Mouse (Mus musculus) hematopoietic stem cell, adult 5-6 weeks (primary cell): ENCODE measurements at regions not wholly inside any gene's neighbourhood (a gene's known extent, or its start where the extent isn't known, plus 50 kb on each side); places are given as distances from the start of the nearest gene placed in this dataset.

Source experiments
- ATAC-seq, 2 experiments: fragments of 125-278 bp in 1 of 2; replicated peaks in 1 of 2; 2 replicates each; pipeline ENCODE4 v1.8.0; 2016 to 2017; ENCODE audit warnings: inconsistent platforms in 2 of 2, mild to moderate bottlenecking in 2 of 2, moderate number of reproducible peaks in 2 of 2, low read depth in 1 of 2, moderate TSS enrichment in 1 of 2; ENCODE audit not compliant: low FRiP score in 2 of 2, poor library complexity in 2 of 2, severe bottlenecking in 2 of 2, insufficient read depth in 1 of 2, low TSS enrichment in 1 of 2

GRCm38 (mm10) chr14:71359581-71359980 lies 759.9 kb upstream of the Fam160b2 start:
- no peak for ATAC-seq

GRCm38 (mm10) chr14:71338219-71338618 lies 738.6 kb upstream of the Fam160b2 start:
- ATAC-seq = no peak

- no peak for ATAC-seq
Observed at GRCm38 (mm10) chr14:71336906-71337305, 737.3 kb upstream of the Fam160b2 start.

DNA sequence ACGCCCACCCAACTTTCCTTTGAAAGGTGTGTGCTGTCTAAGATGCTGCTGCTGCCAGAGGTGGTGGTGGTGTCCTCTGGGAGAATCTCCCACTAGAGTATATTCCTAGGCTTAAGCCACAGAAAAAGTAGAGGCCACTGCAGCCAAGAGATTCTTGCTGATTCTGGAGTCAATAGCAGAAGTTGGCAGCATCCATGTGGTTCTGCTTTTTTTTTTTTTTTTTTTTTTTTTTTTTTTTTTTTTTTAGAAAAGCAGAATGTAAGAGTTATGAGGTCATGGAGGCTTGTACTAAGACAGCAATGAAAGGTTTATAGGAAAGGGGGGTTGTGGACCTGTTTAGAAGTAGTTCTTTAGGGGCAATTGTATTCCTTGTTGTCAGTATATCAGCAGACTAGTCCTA lies 734.4 kb upstream of the Fam160b2 start:
- peak in 1 of 2 experiments; percentile 74; a peak in 2 of 4 replicates for ATAC-seq

- ATAC-seq = no peak
Observed at GRCm38 (mm10) chr14:71329862-71330630, 730.4 kb upstream of the Fam160b2 start.

DNA sequence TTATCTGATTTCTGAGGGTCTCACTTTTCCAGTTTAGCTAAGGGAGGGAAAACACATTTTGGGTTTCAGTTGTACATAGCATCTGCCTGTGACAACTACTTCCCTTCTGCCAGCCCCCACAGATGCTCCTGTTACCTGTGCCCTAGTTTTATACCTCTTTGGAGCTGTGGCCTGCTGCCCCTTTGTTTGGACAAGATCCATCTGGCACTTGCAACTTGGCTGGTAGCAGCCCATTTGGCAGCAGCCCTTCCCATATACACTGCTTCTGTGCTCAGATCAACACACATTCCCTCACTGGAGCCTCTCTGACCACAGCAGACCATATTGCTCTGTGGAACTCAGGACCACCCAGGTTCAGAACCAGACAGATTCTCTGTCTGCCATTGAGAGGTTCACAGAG lies 728.0 kb upstream of the Fam160b2 start:
- no peak for ATAC-seq

DNA sequence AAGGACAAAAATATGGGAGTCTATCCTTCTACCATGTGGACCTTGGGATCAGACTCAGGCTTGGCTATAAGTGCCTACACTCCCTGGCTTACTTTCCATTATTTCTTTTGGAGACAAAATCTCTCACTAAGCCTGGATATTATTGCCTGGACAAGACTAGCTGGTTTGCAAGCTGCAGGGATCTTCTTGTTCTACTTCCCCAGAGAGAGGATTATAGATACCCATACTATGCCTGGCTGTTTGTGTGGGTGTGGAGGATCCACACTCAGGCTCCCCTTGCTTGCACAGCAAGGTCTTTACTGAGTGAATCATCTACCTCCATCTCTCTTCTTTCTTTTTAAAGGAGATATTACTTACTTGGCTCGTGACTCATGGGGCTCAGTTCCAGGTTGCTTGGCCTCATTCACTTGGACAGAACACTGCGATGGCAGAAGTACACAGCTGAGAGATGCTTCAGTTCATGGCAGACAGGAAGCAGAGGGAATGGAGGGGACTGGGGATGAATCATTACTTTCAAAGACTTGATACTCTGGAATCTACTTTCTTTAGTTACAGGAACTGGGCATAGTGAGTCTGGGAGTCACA lies 727.0 kb upstream of the Fam160b2 start:
- no peak for ATAC-seq

DNA sequence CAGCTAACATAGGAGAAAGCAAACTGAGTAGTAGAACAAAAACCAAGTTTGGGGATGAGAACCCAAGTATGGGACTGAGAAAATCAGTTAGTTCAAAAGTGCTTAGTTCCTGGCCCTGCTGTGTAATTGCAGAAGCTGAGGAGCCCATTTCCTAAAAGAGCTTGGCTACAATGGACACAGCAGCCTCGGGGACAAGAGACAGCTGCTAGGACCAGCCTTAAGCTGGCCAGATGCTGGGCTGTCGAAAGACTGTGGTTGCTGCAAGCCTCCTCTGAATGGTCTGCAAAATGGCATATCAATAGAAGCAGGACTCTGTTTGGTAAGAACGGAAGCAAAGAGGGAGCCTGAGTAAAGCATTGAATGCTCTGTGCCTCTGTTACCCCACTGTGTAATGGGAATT lies 715.6 kb upstream of the Fam160b2 start:
- ATAC-seq = no peak

DNA sequence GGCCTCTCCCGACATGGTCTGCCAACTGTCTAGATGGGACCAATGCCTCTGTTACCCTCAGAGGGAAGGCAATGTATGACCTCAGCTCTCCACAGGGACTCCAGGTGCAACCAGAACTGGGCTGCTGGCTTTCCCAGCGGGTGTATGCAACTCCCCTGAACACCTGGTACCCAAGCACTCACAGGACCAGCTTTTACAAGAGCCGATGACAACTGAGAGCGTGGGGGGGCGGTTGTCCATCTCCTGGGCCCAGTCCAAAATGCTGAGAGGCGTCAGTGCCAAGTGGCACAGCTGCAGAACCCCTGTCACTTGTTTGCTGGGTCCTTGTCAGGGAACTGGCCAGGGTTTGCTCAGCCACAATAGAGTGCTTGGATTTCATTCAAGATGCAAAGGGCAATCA lies 700.1 kb upstream of the Fam160b2 start:
- no peak for ATAC-seq

- ATAC-seq = no peak
Observed at GRCm38 (mm10) chr14:71281568-71281967, 681.9 kb upstream of the Fam160b2 start.

DNA sequence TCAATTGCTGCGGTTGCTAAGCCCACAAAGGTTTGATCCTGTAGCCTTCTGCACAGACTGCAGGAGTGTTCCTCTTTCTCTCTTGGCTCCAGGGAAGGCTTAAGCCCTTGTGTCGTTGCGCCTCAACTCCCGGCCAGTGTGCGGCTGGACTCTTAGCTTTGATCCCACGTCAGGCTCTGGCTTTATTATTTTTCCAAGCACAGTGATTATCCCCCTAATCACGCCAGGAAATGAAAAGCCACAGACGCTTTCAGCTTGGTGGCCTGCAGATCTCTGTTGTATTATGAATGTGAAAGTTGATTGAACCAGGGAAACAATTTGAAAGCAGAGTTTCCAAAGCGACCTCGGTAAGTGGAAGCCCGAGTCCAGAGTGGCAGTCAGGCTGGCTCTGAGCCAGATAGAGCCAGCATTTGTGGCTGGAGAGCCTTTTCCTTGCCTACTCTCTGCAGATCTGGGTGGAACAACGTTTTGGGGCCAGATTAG lies 676.7 kb upstream of the Fam160b2 start:
- ATAC-seq = peak; percentile 56 to 70

DNA sequence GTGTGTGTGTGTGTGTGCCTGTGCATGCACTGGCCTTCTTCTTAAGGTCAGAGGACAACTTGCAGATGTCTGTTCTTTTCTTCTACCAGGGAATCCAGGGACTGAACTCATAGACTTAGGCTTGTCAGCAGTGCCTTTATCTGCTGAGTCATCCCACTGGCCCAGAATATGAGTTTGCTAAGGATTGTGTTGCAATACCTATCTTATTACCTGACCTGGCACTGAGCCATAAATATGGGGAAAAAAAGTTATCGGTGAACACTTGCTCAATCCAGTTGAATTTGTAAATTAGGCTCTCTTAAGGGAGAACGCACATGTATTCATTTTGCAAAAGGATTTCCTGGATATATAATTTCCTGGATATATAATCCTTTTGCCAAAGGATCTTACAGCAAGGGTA lies 672.8 kb upstream of the Fam160b2 start:
- ATAC-seq = no peak

- ATAC-seq = no peak
Observed at GRCm38 (mm10) chr14:71257650-71258049, 658.0 kb upstream of the Fam160b2 start.

DNA sequence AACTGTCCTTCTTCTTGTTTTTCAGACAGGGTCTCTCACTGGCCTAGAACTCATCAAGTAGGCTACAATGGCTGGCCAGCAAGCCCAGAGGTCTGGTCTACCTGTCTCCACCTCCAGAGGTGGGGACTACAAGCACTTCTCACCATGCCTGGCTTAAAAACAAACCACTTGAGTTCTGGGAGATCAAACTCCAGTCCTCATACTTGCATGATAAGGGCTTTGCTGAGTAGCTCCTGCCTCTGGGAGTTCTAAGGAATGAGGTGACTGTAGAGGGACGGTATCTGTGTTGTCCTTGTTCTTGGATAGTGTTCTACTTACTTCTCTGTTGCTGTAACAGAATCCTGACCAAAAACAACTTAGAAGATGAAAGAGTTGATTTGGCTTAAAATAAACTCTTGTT lies 654.6 kb upstream of the Fam160b2 start:
- ATAC-seq = no peak

DNA sequence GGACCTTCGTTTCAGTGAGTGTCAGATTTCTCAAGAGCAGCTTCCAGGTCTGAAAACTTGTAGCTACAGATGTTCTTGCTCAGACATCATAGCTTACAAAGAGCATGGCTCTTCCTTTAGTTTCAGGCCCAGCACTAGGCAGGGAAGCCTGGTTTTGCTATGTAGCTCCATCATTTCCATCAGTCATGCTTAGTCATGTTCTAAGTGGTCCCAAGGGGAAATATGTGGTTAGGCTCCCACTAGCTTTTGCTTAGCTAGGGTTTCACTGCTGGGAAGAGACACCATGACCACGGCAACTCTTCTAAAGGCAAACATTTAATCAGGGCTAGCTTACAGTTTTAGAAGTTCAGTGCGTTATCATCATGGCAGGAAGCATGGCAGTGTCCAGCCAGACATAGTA lies 652.5 kb upstream of the Fam160b2 start:
- ATAC-seq = no peak

DNA sequence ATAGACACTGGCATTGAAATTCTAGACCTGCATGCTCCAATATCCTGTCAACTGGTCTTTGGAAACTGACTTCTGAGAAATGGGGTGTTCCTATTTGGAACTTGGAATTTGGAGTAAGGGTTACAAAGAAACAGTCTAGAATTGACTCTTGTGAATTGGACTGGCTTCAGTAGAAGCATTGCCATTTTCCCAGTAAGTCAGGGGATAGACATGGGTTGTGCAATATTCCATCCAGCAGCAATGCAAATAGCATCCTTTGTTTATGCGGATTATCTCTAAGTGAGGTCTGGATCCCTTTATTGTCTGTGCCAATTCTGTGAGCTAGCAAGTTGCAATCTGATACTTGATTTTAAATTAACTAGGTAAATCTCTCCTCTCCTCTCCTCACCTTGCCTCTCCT lies 651.5 kb upstream of the Fam160b2 start:
- no peak for ATAC-seq

DNA sequence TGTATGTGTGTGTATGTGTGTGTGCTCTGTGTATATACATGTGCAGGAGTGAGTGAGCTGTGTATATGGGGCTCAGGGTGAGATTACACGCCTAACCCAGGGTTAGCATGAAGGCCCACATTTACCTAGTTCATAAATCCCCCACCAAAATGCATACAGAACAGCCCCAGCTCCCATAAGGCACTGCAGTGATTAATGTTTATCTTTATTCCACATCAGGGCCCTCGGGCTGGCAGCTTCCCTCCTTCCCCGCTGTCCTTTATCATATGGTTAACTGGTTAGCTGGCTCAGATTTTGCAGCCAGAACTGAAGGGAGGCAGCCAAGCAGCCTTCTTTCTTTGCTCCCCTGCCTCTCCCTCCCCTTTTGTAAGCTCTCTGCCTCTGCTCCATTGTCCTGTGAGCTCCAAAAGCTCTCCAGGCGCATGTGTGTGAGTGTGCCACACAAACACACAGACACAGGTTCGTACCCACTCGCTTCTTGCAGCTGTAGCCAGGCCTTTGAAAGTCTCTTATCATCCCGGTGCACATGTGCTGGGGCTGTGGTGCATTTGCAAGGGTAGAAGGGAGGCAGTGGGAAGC lies 649.8 kb upstream of the Fam160b2 start:
- no peak for ATAC-seq

DNA sequence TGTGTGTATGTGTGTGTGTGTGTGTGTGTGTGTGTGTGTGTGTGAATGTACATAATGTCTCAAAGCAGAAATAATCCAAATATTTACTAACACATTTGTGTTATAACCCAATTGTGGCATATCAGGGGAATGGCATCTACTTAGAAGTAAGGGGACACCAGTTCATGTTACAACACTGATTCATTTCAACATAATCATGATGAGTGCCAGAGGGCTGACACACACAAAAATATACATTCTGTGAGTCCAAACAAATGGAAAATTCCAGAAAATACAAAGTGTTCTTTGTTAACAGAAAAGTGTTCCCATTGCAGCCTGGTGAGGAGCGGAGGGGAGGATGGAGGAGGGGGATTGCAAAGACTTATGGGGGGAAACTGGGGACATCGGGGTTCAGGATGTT lies 648.9 kb upstream of the Fam160b2 start:
- no peak for ATAC-seq
